Mouse (Mus musculus): ENCODE data around the gene Rgl1.
"Not testable (repeated sequence)": the region's sequence is repeated elsewhere in the genome, so short reads cannot be mapped to it uniquely, and the experiment has no call there.

DNA sequence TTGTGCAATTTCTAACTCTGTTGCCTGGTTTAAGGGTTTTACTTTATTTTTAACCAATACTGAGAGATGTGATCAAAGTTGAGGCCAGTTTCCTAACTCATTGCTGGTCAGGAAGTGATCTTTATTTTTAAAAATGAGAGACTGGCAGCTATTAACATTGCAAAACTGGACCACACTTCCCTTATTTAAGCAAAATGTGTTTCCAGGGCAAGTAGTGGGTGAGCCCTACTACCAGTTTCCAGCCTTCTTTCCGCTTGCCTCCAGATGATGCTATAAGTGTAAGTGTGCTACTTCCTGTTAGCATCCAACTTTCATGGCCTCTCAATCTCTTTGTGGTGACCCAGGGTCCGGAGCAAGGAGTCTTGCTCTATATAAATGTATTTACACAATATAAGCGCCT is 8.4 kb upstream of the Rgl1 start:
- TF ChIP-seq MYOG (IDR thresholded peaks at IDR 0.05; ENCODE audit: control insufficient read depth, extremely low read depth, insufficient read length); CTCF (IDR thresholded peaks at IDR 0.05; ENCODE audit: control insufficient read depth, insufficient read depth, insufficient read length); MAX (IDR thresholded peaks at IDR 0.05); USF1 (IDR thresholded peaks at IDR 0.05; ENCODE audit: low read depth); CEBPB (IDR thresholded peaks at IDR 0.05; ENCODE audit: low read depth); MYOD1 (IDR thresholded peaks at IDR 0.05; ENCODE audit: control insufficient read depth, insufficient read length, low read depth); FOSL1 (IDR thresholded peaks at IDR 0.05; ENCODE audit: insufficient read depth, low read length, poor library complexity, severe bottlenecking): not testable (repeated sequence)
